Mouse (Mus musculus) cerebellum, postnatal 25 days (tissue): Measurements from ENCODE around the gene Ly6g5b.
A peak's percentile ranks its signal among the peaks of the same experiment; 100 is the strongest.

Experiments used
- DNase-seq, 2 experiments: peaks; one replicate each; pipeline ENCODE4 v3.0.0; 2021; ENCODE audit warnings: mixed read lengths in 2 of 2

Gene Ly6g5b

DNA sequence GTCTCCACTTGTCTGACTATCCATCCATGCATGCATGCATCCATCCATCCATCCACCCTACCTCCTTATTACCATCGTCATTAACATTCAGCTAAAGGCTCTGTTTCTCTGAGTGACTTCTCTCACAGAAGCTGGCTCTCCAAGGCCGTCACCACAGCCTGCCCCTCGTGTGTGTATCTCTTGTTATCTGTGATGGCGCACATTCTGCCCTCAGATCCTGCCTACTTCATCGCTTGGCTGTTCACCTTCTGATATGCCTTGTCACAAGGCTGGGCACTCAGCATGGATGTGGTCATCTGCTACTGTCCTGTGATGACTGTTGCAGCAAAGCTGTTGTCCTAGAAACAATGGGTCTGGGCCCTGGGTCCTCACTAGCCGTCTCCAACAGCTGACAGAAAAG, 10.5 kb downstream of the Ly6g5b start:
- DNase-seq = peak in 1 of 2 experiments; percentile 19

DNA sequence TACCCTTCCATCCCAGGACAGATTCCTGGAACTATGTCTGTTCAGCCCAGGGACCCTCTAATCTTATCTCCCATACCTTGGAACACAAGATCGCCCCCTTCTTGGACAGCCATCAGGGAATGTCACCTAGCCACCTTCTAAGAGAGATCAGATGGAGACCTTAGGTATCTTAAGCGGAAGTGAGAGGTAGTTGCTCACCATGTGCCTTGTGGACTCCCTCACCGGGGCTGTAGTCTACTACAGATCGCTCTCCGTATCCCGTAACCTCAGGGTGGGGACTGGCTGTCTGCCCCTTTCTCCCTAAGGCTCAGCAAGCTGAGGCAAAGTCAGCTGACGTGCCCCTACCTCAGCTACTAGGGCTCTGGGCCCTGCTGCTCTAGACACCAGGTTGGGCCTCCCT, 11.1 kb downstream of the Ly6g5b start:
- no peak for DNase-seq

DNA sequence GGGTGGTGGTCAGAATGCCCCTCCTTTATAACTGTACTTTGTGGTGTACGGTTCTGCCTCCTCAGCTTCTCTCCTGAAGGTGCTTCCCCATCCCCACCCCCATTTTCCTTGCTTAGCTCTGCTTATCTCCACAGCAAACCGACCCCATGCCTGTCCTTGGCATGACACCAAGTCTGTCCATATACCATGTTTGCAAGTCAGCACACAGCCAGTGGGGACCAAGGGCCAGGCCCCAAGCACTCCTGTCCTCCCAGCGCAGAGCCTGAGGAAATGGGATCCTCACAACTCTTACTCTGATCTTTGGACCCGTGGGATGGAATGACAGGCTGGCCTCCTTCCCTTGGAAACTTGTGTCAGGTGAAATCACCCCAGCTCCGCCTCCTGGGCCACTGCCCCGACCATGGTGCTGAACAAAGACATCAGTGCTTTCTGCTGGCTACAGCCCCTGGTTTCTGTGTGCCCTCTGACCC, 12.0 kb downstream of the Ly6g5b start:
- DNase-seq = peak in 1 of 2 experiments; percentile 47

DNA sequence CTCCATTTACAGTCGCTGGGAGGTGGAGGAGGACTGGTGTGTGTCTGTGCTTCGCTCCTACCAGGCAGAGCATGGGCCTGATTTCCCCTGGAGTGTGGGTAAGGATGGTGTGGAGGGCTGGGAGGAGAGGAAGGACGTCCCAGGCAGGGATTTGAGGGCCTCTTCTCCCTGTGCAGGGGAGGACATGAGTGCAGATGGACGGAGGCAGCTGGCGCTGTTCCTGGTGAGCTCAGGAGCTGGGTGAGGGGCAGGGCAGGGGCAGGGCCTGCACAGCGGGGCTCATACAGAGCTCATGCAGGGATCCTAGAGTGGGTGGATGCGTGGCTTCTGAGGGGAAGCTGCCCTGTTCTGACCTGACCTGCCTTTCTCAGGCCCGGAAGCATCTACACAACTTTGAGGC, 12.9 kb downstream of the Ly6g5b start:
- peak; percentile 44 to 63 for DNase-seq

DNA sequence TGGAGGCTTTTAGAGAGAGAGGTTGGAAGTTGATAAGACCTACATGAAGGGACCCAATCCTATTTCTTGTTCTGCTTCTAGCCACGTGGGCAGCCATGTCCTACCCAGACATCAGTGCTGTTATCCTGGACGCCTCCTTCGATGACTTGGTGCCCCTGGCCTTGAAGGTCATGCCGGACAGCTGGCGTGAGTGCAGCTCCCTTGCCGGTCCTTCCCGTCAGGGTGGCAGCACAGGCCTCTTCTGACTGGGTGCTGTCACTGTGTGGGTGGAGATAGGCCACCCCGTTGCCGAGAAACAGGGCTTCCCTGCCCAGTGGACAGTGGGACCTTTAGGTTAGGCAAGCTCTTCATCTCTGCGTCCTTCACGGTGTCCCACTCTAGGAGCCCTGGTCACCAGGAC, 14.1 kb downstream of the Ly6g5b start:
- no peak for DNase-seq

DNA sequence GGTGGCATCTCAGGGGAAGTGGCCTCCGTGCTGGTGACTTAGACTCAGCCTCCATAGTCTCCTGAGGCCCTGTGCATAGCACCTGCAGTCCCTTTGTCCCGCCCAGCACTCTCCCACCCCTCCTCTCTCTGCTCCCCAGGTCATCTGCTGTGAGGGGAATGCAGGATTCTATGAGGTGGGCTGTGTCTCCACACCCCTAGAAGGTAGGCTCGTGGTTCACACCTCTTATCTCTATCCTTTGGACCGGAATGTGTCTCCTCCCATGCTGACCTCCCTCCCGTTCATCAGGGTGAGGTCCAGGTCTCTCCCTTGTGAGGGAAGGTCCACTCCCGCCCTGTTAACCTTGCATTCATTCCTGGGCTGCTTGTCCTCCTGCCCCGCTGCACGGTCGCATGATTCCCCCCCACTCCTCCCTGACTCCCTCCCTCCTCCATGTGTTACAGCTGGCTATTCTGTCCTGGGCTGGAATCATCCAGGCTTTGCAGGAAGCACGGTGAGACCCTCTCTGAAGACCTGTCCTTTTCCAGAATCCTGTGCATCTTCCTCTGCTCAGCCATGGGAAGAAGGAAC, 14.9 kb downstream of the Ly6g5b start:
- DNase-seq = peak in 1 of 2 experiments; percentile 29

DNA sequence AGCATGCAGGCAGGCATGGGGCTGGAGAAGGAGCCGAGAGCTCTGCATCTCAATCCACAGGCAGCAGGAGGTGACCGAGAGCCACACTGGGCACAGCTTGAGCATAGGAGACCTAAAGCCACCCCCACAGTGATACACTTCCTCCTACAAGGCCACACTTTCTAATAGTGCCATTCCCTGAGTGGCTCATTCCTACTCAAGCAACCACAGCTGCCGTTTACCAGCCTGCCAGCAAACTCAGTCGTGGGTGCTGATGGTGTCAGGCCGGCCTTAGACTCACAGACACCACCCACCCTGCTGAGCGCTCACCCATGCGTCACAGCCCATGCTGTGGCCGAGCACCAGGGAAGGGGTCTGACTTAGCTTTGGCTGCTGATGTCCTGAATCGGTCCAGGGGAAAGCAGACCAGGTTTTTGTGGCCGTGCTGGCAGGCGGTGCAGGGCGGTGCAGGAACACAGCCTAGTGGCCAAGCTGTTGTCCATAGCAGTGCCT, 18.0 kb downstream of the Ly6g5b start:
- DNase-seq = peak; percentile 79 to 82

DNA sequence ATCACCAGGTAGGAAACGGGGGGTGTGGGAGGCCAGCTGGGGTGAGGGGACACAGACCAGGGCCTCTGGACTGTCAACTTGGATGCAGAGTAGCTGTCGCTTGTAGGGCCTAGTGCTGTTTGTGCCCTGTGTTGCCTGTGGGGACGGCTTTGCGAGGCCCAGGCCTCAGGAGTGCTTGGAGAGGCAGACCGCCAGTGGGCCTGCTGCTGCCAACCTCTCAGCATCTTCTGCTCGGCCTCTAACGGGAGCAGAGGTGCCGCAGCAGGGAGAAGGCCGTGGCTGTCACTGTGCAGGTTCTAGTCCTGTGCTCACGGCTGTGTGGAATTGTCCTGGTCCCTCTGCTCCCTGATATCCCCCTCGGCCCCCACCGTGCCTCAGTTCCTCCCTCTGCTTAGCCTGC, 18.6 kb downstream of the Ly6g5b start:
- DNase-seq = peak; percentile 61 to 63

DNA sequence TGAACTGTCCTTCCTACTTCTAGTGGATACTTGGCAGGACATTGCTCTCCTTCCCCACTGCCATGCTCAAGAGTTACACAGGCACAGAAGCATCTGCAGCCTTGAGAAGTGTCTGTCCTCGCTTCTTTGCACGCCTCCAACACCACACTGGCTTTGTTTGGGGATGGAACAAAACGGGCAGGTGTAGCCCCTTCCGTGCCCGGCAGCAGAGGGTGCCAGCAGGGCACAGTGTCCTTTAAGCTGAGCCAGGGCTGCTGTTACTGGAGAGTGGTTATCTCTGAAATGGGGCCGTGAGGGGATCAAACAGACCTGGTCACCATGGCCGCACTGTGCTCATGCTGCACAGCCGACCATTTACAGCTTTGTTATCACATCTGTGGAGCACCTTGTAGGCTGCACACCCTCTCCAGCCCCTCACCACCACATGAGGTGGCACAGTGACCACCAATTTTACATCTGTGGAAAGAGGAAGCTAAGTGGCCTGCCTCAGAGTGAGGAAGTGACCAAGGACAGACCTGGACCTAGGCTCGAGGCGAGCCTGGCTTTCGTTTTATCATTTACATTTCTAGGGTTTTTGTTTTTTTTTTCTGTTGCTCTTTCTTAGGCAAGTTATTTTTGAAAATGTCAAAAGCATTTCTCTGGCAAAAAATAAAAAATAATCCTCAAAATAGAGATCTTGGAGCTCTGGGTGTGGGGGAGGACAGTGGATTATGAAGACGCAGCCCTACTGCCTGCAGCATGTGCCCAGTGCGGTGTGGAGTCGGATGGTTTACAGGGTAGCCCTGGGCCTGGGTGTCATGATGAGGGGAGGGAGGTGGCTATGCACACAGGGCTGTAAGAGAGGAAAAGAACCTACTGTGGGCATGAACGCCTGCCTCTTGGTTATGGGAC, 20.5 kb downstream of the Ly6g5b start:
- DNase-seq = peak in 1 of 2 experiments; percentile 40

DNA sequence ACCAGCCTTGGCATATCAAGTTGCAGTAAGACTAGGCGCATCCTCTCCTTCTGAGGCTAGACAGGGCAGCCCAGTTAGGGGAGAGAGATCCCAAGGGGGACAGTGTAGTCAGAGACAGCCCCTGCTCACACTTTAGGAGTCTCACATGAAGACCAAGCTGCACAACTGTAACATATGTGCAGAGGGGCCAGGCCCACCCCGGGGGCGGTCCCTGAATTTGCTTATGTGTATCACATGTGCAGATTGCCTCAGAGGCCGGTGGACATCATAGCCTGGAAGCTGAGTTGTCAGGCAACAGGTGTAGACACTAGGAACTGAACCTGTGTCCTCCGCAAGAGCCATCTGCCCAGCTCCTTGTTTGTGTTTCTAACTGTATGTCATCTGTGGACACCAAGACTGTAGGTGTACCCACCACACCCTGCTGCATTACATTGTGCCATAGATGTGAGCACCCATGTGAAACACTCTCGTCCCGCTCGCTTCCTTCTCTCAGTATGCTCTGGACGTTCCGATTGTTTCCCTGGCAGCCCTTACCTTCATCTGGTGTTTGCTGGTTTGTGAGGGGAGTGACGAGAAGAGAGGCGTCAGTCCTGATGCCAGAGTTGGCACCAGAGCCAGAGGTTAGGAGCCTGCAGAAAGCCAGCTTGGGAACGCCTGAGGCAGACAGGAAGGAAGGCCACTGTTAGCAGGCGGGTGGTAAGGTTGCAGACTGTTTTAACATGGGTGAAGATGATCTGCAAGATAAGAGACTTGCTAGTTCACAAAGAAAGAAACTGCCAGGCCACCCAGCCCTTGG, 22.6 kb downstream of the Ly6g5b start:
- no peak for DNase-seq

DNA sequence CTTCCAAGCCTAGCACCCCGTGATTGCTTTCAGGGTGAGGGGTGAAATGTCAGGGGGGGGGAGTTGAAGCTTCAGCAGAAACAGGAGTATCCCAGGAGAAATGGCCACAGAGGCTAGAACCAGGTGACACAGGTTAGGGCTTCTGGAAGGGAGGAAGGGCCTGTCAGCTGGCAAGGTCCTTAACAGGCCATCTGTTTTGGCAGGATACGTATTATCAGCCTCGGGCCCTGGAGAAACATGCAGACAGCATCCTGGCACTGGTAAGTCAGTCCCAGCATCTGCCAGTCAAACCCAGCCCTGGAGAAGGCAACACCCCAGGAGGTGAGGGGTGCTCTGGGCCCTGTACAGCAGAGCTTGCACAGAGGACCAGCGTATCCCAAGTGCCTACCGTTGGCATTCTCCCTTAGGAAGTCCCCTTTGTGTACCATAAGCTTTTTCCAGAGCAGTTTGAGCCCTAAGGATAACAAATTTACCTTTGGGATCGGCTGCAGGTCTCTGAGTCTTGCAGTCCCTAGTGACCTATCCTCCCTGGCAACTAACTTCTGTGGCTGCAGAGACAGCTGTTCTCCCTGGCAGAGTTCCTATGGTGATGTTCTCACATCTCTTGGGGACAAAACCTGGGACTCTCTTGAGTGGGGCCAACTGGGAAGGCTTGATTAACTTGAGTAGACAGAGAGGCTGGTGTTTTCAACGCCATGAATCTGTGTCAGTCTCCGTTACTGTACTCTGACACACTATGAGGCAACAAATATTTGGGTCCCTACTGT, 24.9 kb downstream of the Ly6g5b start:
- peak; percentile 87 for DNase-seq

DNA sequence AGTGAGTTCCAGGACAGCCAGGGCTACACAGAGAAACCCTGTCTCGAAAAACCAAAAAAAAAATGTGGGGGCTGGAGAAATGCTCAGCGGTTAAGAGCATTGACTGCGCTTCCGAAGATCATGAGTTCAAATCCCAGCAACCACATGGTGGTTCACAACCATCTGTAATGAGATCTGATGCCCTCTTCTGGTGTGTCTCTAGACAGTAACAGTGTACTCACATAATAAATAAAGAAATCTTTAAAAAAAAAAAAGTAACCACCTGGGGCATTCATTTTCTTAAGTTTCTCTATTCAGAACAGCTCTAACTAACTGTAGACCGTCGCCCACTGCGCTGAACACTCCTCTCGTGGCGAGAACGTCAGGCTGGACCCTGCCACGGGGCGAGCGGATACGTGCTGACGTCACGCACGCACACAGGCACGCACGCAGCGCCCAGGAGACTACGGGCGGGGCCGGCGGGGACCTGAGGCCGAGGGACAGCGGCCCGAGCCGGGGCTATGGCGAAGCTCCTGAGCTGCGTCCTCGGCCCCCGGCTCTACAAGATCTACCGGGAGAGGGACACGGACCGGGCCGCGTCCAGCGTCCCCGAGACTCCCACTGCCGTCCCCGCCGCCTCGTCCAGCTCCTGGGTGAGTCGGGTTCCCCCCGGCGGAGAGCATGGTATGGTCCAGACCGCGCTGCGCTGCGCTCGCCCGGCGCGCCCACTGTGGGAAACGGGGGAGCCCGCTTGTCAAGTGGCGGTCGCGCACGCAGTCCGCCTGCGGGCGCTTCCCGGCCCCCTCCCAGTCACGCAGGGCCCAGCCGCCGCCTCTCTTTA, 26.2 kb downstream of the Ly6g5b start, which contains the start of gene Abhd16a:
Gene Abhd16a, plus strand, starts transcription at position 439 of the 820 bp plus-strand sequence.
- peak; percentile 96 to 97 for DNase-seq

DNA sequence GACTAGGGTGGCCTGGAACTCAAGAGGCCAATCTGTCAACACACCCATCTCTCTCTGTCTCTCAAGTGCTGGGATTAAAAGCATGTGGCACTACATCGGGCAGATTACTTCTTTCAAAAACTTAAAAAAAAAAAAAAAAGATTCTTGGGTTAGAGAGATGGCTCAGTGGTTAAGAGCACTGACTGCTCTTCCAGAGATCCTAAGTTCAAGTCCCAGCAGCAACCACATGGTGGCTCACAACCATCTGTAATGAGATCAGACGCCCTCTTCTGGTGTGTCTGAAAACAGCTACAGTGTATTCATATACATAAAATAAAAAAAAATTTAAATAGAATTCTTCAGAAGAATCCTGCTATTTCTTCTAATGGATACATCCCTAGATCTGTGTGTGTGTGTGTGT, 27.1 kb downstream of the Ly6g5b start:
- peak in 1 of 2 experiments; percentile 48 for DNase-seq

DNA sequence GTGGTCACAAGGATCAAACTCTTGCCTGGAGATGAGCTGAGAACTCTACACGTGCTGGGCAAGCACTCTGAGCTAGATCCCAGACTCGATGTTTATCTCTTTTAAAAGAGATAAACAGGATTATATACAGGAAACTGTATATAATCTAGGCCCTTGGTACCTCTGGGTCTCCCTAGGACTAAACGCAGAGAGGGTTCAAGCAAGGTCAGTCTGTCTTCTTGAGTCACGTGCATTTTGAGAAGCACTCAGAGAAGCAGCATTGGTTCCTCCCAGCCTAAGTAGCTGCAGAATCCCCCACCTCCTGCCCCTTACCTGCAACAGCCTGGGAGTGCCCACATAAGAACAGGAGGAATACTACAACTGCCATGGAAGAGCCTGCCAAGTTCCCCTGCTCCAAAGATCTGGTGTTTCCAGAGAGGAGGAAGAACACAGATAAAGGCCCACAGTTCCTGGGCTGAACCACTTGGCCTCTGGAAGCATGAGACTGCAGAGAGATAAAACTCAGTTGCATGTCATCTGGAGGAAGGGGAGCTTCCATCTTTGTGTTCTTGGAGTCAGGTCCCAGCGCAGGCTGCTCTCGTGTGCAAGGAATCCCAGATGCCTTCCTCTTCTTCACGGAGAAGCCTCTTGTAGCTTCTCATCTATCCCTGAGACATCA, 29.9 kb downstream of the Ly6g5b start, which contains the start of gene Ly6g6f:
Gene Ly6g6f, minus strand, starts transcription at position 403 of the 658 bp plus-strand sequence.
- DNase-seq = no peak

DNA sequence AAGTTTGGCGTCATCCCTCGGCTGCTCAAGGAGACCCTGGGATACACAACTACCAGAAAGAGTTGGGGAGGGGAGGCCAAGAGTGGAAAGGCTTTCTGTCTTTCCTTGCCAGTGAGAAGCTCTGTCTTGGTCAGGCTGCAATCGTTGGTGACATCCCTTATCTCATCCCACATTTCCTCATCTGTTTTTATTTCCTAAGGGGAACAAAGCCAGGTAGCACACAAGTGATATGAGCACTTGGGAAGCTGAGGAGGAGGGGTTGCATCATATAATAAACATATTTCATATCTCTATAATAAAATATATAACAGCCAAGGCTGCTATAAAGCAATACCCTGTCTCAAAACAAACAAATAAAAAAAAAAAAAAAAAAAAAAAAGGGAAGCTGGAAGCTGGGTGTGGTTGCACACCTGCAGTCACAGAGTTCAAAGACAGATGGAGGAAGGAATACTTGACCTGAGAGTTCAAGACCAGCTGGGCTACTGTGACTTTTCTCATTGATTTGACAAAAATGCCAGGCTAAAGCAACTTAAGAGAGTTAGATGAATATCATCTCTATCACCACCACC, 31.2 kb downstream of the Ly6g5b start:
- no peak for DNase-seq

DNA sequence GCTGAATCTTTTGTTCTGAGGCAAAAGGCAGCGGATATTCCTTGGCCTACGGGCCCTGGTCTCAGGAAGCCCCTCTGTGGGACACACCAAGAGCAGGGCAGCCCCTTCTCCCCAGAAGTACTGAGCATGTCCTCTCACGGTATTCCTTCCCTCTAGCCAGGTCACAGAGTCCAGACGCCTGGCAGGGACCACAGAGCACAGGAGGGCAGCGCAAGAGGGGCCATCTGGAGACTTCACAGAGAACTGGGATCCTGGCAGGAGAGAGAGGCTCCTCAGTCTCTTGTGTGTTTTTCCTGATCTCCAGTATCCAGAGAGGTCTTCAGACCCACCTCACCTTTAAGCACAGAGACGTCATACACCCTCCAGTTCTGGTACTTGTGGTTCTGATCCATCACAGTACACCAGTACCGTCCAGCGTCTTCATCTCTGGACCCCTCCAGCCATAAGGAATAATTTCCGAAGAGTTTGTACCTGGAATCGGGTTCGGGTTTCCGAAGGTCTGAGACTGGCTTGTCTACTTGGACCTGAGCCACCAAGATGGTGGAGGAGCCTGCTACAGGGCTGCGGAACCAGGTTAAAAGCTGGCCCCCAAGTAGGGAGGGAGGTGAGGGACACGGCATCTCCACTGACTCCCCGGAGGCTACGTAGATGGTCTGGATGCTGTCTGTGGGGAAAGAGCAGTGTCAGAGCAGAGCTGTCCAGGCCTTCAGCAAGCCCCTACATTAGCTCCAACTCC, 32.2 kb downstream of the Ly6g5b start:
- DNase-seq = peak; percentile 82 to 83

DNA sequence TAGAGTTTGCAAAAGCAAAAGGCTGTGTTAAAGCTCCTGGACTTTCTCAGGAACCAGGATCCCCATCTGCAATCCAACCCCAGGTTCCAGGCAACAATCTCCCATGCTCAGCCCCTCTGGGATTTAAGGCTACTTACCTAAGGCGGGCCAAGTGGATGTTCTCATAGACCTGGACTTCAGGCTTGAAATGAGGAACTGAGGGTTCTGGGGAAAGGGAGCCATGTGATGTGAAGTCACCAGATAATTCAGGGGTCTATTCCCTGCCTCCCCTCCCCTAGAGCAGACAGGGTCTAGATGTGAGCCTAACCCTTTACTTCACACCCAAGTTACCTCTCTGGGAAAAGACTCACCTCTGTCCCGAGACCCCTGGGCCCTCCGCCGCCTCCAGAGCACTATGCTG, 34.5 kb downstream of the Ly6g5b start:
- no peak for DNase-seq

DNA sequence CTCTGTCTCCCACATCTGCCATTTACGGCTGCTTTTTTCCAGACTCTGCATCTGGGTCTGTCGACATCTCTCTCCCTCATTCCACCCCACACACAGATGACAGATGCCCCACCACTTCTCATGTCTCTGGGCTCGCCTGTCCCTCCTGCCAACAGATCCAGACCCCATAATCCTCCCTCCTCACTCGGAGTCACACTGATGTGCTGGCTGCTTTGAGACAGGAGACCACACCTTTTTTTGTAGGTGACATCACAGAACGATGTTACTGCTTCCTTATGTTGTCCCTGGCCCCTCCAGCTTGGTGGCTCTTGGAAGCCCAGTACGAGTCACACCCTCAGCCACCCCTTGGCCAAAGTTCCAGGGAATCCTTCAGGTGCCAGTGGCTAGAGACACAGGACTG, 35.0 kb downstream of the Ly6g5b start:
- DNase-seq = no peak

DNA sequence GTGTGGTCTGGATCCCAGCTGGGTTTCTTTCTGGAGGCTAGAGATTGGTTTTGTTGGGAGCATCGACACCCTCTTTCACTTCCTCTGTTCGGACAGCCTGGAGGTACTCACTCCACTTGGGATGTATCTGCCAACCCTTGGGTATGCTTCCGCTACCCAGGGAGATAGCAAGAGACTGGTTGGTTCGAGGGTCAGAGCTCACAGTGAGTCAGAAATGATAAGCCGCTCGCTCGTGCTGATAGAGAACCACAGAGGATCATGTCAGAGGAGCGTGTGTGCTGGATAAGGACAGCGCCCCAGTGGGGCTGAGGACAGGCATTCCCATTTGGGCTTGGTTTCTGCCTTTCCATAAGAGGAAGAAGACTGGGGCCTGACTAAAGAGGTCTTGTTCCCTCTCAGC, 35.5 kb downstream of the Ly6g5b start:
- peak in 1 of 2 experiments; percentile 40 for DNase-seq
